Mouse (Mus musculus) T-helper 2 cell (primary cell): ENCODE measurements around the gene Olfr688.

Source experiments
- in situ Hi-C: fragments of 300-600 bp; cut with MboI, MseI; formaldehyde crosslinking; loops from one replicate; pipeline ENCODE4 v1.15.1; 2025; ENCODE audit warnings: high pct_unique_total_duplicates

Olfr688 gene

DNA sequence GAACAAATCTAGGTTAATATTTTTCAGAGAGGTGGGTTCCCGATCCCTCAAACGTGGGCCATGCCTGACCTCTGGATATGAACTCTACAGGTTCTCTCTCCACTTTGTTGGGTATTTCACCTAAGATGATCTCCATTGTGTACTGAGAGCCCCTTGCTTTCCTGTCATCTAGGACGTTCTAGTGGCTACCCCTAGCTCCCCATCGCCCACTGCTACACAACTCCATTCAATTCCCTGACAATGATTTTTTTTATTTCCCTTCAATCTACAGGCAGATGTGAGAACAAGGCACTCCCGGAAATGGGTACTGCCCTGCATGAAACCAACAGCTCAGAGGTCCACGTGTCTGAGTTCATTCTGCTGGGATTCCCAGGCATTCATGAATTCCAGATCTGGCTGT, at the start of gene Olfr688:
TSS of gene Olfr688 (plus strand) at position 301 of the 400 bp plus-strand sequence.
- in situ Hi-C loops = no loop called here

DNA sequence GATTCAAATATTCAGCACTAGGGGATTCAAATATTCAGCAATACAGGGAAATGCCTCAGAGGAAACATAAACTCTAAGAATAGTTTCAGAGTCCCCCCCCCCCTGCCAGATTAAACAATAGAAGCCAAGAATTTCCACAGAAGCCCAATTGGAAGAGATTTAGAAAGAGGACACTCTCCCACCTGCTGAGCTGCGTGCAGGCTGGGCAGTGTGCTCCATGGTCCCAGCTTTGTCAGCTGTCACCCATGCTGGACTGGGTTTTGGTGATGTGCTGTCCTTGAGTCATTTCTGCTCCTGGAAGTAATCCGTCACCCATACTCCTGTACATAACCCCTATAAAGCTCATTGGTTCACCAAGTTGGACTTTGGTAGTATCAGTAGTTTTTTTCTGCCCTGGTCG, 40.2 kb upstream of the Olfr688 start:
- in situ Hi-C loops = no loop called here

- in situ Hi-C loops = no loop called here
Observed at GRCm38 (mm10) chr7:105248197-105248596, 39.7 kb upstream of the Olfr688 start.

GRCm38 (mm10) chr7:105256656-105257055, 31.2 kb upstream of the Olfr688 start:
- in situ Hi-C loops = loop anchor here (10.0 kb wide), 1 partner anchor 258 kb away; no protein-coding TSS in a partner anchor

DNA sequence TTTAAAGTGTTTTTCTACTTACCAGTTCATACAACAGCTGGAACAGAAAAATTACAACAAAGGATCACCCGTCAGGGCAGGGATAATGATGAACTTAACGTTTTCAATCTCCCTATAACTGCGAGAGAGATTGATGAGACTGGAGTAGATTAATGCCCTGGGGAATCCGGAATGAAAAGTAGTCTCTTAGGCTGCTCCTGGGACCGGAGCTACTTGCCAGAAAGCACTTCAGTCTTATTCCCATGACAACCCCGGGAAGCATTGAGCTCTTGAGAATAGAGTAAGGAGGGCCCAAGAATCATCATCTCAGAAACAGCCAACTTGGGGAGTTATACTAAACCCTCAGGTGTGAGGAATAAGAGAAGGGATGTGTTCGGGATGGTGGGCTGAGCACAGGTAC, 15.5 kb upstream of the Olfr688 start:
- in situ Hi-C loops = no loop called here

GRCm38 (mm10) chr7:105290051-105290450, 2.2 kb downstream of the Olfr688 start:
- in situ Hi-C loops = no loop called here

DNA sequence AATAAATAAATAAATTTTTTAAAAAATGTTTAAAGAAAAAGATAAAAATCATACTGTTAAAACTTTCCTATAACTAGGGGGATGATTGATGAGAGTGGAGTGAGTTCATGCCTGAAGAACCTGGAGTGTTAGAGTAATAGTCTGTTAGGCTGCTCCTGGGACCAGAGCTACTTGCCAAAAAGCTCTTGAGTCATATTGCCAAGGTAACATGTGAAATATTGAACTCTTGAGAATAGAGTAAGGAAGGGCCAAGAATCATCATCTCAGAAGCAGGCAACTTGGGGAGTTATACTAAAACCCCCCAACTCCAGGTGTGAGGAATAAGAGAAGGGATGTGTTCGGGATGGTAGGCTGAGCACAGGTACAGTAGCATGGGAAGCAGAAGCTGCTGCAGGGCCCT, 23.0 kb downstream of the Olfr688 start, which contains the start of gene Olfr689:
TSS of gene Olfr689 (plus strand) at position 301 of the 400 bp plus-strand sequence.
- in situ Hi-C loops = no loop called here

- in situ Hi-C loops = loop anchor here (25.0 kb wide), 1 partner anchor 538 kb away; the partner anchor contains the start of gene Usp17le
Observed at GRCm38 (mm10) chr7:105325302-105325701, 37.4 kb downstream of the Olfr688 start.

DNA sequence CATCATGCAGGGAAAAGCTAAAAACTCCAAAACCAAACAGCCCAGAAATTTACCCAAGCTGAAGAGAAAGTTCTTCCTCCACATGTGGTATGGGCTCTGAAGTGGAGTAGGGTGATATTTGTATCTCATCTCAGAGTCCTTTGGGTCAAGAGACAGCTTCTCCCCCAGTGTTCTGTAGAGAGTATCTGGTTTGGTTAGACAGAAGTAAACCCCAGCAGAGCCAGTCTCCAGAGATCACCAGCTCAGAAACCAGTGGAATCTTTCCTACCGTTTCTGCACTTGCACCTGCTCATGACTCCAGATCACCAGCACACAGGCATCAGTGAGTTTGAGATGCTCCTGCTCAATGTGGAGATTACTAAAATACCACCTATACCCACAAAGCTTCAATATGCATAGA, 46.1 kb downstream of the Olfr688 start, which contains the start of gene Olfr690:
TSS of gene Olfr690 (minus strand) at position 101 of the 400 bp plus-strand sequence.
- in situ Hi-C loops = loop anchor here (25.0 kb wide), 1 partner anchor 547 kb away; the partner anchor contains the start of gene Usp17le
